Mouse (Mus musculus) adrenal gland, postnatal 36 days (tissue): ENCODE results near the gene Usp36. TPM values are rescaled to one million over a fixed set of nuclear protein-coding genes. Genes with fewer than 3 reads are reported as not detected.
"Not testable (repeated sequence)": the region's sequence is repeated elsewhere in the genome, so short reads cannot be mapped to it uniquely, and the experiment has no call there.

Experiments used
- DNase-seq, 2 experiments: peaks; one replicate each; pipeline ENCODE4 v3.0.0; 2021; ENCODE audit warnings: mixed read lengths in 1 of 2
- long read RNA-seq, 2 experiments: library from polyadenylated mRNA; stranded (forward); transcript quantifications; one replicate each; pipeline ENCODE4 v2.0.0; 2021; ENCODE audit warnings: borderline sequencing depth in 2 of 2
- total RNA-seq, 2 experiments: library from RNA; stranded (reverse); gene quantifications; 2 replicates each; pipeline ENCODE4 v1.2.3; 2021

Usp36 gene
- total RNA-seq = 10 to 100 TPM; 20.8 to 31.3 TPM
- long read RNA-seq, experiment 1, partial matches to known transcripts = 2 of 7 reads
- long read RNA-seq, experiment 1, other reads (novel, unspliced or antisense) = 5 of 7 reads
- long read RNA-seq, experiment 2, partial matches to known transcripts = 1 of 1 reads
- long read RNA-seq, experiment 2, other reads (novel, unspliced or antisense) = 0 of 1 reads

DNA sequence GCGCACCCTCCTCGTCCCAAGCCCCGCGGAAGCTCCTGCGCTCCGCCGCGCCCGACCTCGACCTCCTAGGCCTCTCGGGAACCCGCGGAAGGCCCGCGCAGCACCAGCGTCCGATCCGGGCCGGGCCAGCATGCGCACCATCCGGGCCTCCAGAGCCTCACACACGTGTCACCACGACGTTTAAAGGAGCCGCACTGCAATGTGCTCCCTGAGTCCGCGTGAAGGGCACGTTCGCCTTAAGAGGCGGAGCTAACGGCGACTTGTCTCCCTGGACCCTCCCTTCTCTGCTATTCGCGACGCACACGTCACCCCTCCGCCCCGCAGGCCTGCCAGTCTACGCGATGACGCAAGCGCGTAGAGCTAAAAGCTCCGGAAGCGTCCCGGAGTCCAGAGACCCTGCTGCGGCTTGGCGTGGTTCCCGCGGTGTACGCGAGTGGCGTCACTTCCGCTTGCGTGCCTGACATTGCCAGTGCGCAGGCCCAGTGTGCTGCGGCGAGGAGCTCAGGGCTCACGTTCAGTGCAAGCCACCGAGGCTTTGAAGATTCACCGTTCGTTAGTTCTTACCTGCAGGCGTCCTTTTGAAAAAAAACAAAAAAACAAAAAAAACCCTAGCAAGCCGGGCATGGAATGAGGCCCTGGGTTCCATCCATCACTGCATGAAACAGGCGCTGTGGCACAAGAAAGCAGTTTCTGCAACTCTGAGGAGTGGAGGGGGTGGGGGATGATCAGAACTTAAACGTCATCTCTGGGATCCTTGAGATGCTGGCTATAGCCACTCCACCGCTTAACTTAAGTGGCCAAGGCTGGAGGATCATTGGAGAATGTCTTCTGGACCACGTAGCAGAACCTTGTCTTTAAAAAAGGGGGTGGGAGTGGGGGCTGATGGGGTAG is at the start of gene Usp36:
Usp36 (minus strand) TSS at position 246 of the 891 bp plus-strand sequence.
- DNase-seq = peak; percentile 99 to 100

DNA sequence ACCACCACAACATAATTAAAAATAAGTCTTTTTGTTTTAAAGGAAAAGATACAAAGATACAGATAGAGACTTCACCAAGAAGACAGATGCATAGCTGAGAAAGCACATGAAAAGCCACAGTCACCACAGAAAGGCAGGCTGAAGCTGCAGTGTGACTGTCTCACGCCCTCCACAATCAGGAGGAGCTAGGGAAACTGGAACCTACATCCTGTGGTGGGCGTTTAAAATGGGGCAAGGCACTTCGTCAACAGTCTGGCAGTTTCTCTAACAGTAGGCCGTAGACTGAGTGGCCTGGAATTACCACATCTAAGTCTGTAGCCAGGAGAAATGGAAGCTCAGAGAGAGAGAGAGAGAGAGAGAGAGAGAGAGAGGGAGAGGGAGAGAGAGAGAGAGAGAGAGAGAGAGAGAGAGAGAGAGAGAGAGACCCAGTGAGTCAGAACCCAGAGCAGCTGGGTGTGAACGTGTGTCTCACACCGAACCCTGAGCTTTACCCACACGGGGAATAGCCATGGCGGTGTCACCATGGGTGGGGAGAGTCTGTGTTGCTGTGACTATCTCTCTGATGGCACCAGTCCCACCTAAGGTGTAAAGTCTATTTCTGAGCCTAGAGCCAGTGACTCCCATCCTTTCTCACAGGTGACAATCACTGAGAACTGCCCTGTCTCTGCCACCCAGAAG is 47.6 kb upstream of the Usp36 start:
- DNase-seq = no peak

DNA sequence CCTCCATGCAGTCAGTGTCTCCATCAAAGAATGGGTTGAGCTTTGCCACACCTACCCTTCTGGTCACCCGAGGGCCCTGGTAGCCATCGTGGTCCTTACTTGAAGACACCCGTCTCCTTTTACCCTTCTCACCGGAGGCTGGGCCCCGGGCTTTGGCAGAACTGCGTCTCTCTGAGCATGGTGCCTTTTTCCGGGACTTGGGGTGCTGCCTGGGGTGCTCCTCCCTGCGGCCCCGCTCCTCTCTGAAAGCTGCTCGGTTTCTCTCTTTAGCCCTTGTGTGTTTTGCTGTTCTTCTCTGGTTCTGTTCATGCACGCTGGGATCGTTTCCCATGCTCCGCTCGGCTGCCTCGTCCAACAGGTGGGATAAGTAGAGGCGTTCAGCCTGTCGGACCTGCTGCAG is 43.4 kb upstream of the Usp36 start:
- DNase-seq = no peak

- DNase-seq = peak in 1 of 2 experiments; percentile 52
Observed at GRCm38 (mm10) chr11:118332376-118332775, 42.3 kb upstream of the Usp36 start.

GRCm38 (mm10) chr11:118330777-118331176 is 40.7 kb upstream of the Usp36 start:
- no peak for DNase-seq

GRCm38 (mm10) chr11:118330361-118330760 is 40.3 kb upstream of the Usp36 start:
- DNase-seq = no peak

DNA sequence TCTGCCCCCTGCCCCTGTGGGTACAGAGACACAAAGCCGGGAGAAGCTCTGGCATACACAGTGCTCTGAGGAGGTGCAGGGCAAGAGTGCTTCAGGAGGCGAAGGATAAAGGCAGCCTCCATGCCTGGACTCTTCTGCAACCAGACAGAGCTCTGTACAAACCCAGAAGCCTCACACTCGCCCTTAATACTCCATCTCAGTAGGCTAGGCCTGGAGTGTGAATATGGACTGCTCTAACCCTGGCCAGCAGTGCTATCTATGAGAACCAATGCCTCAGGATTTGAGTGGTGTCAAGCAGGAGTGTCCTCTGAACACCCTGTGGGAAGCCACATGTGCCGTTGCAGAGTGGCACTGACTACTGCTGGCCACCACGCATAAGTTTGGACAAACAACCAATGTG is 38.9 kb upstream of the Usp36 start:
- no peak for DNase-seq

- DNase-seq = no peak
Observed at GRCm38 (mm10) chr11:118328511-118328910, 38.5 kb upstream of the Usp36 start.

DNA sequence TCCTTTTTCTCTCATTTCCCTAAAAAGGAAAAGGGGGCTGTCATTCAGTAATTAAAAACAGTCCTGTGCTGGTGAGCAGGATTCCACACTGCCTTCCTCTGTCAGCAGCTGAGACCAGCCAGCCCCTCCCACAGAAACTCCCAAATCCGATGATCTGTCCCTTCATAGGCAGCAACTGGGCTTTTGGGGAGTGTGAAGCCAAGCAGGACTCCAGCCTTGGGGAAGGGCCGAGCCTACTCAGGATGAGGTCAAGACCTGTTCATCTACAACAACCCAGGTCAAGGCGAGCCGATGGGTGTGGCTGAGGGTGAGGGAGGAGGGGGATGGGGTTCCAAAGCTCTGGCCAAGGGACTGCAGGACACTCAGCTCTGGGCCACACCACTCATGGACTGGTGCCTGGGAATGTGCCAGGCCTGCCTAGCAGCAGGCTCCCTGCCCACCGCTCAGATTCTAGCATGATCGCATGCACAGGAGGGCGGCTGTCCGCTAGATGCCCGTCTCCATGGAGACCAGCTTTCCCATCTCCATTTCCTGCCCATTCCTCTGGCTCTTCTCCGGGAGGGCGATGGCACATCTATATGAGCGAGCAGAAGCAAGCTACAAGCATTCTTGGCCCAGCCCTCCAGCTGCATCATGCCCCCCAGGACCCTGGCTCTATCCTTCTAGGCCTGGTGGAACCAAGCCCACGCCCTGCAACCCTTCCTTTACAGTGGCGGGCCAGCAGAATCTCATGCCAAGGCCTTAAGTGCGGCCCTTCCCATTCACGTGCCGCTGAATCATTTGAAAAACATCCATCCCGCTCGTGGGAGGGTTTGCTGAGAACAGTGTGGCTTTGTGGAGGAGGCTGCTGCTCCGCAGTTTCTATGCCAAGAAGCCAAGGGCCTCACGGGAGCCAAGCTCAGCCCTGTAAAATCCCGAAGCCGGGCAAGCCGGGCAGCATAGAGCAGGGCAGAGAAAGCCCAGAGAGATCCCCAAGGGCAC is 37.2 kb upstream of the Usp36 start:
- peak; percentile 43 to 64 for DNase-seq

- no peak for DNase-seq
Observed at GRCm38 (mm10) chr11:118326491-118326890, 36.4 kb upstream of the Usp36 start.

- DNase-seq = no peak
Observed at GRCm38 (mm10) chr11:118324541-118324940, 34.5 kb upstream of the Usp36 start.

GRCm38 (mm10) chr11:118323974-118324373 is 33.9 kb upstream of the Usp36 start:
- no peak for DNase-seq

DNA sequence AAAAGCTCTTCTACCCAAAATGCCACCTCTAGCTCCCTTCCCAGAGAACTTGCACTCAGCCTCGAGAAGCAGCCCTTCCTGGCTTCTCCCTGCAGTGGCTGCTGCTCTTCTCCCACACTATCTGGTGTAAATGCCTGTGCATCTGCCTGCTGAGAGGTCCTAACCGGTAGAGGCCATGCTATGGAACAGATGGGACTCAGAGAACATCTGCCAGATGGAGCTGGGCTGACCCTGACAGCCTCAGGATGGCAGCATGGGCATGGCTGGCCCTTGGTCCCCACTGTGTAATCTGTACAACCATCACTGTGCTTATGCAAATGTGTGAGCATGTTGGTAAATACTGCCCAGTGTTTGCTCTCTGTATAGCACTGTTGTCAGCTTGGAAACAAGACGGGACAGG is 32.6 kb upstream of the Usp36 start:
- no peak for DNase-seq

DNA sequence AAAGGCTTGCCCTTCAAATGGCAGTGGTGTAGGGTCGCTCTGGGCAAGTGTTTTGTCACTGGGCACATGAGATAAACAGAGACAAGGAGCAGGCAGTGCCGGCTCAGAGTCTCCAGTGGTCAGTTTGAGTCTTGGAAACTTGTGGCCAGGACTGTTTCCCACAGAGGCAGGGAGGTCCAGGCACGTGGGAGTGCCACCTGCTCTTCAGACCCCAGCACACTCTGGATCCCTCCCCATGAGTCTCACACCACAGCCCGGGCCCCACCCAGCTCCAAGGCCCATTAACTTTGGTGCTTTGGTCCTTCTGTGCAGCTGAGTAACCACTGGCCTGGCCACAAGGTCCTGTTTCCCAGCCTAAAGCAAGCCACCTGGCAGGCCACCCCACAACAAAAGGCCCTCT is 31.9 kb upstream of the Usp36 start:
- DNase-seq = no peak

GRCm38 (mm10) chr11:118321500-118321899 is 31.5 kb upstream of the Usp36 start:
- no peak for DNase-seq

DNA sequence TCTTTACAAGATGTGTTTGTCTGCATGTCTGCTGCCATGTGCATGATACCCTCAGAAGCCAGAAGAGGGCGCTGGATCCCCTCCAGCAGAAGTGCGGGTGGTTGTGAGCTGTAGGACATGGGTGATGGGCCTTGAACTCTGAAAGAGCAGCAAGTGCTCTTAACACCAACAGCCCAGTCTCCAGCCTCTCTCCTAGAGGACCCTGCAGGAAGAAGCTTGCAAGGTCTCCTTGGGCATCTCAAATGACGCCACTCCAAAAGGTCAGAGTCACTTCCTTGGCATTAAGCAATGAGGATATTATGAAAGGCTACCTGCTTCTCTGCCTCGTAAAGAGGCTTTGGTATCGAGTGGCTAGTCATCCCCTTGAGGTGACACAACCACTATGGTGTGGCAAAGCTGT is 28.6 kb upstream of the Usp36 start:
- peak; percentile 47 to 72 for DNase-seq

GRCm38 (mm10) chr11:118317129-118317528 is 27.1 kb upstream of the Usp36 start:
- peak; percentile 46 to 48 for DNase-seq

DNA sequence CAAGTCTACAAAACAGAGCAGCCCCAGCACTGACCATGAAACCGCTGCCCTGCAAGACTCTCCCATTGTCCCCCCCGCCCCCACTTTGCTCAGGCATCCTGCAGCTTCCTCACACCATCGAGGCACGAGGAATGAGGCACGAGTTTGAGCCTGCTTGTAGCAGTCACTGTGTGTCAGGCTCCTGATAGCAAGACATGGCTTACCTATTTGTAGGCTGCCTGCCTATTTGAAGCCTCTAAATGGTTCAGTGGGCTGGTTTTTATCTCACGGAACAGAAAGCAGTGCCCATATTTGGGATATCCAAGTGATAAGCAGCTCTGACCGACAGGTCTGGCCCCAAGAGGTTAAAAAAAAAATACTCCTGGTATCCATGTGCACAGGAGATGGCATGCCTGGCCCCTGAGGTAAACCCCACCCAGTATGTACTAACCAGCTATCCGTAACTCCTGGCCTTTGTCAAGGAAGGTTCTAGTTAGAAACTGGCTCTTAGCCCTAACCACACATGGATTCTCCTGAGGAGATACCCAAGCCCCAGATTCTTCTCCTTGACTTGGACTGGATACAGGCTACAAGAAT is 26.3 kb upstream of the Usp36 start:
- DNase-seq = no peak

GRCm38 (mm10) chr11:118312132-118312723 is 22.2 kb upstream of the Usp36 start:
- DNase-seq = no peak

DNA sequence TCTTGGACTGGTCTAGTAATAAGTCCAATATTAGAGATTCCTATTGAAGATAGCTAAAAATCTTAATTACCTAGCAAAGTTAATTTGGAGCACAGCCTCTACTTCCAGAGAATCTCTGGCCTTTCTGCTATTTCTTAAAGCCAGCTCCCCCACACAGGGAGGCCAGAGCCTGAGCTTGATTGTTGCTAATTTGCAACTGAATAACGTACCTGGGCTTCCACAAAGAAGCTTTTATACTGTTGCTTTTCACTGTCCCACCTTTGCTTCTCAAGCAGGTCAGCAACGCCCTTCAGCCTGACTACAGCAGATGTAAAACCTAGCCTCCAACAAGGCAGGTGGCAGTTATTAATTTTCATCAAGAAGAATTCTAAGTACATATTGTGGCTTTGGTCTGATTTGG is 17.9 kb upstream of the Usp36 start:
- DNase-seq = not testable (repeated sequence)

GRCm38 (mm10) chr11:118303959-118304358 is 13.9 kb upstream of the Usp36 start:
- not testable (repeated sequence) for DNase-seq
